Mouse (Mus musculus) heart, embryonic 16.5 days (tissue): ENCODE measurements at regions not wholly inside any gene's neighbourhood (a gene's known extent, or its start where the extent isn't known, plus 50 kb on each side); places are given as distances from the start of the nearest gene placed in this dataset.
"Not testable (repeated sequence)": the region's sequence is repeated elsewhere in the genome, so short reads cannot be mapped to it uniquely, and the experiment has no call there.

Source experiments
- ATAC-seq: fragments of 200-750 bp; cut with Nextera tagmentation; replicated peaks from 2 replicates; pipeline ENCODE4 v1.8.0; 2017; ENCODE audit warnings: moderate number of reproducible peaks; ENCODE audit not compliant: insufficient read depth, low FRiP score; ENCODE audit errors: extremely low read depth
- H3K27ac ChIP-seq: fragments of 300-500 bp; sonication (generic); 2 replicates; pipeline ENCODE4 v1.5.1; 2014; ENCODE audit warnings: mild to moderate bottlenecking, low read length, control low read depth, moderate library complexity
- H3K27me3 ChIP-seq: fragments of 300-500 bp; sonication (generic); 2 replicates; pipeline ENCODE4 v1.6.1; 2014; ENCODE audit warnings: low read length, mixed read lengths; ENCODE audit not compliant: control insufficient read depth, insufficient read depth
- H3K36me3 ChIP-seq: fragments of 300-500 bp; sonication (generic); 2 replicates; pipeline ENCODE4 v1.6.1; 2014; ENCODE audit not compliant: control insufficient read depth, insufficient read depth
- H3K4me1 ChIP-seq: fragments of 300-500 bp; sonication (generic); 2 replicates; pipeline ENCODE4 v1.6.1; 2014; ENCODE audit warnings: low read length, mixed read lengths; ENCODE audit not compliant: control insufficient read depth, insufficient read depth
- H3K4me2 ChIP-seq: fragments of 300-500 bp; sonication (generic); 2 replicates; pipeline ENCODE4 v1.6.1; 2014; ENCODE audit warnings: low read depth, mild to moderate bottlenecking, control low read depth, low read length
- H3K4me3 ChIP-seq: fragments of 300-500 bp; sonication (generic); 2 replicates; pipeline ENCODE4 v1.5.1; 2014; ENCODE audit warnings: mild to moderate bottlenecking, control low read depth, low read length
- H3K9ac ChIP-seq: fragments of 300-500 bp; sonication (generic); 2 replicates; pipeline ENCODE4 v1.6.1; 2014; ENCODE audit warnings: low read length, control low read depth
- H3K9me3 ChIP-seq: fragments of 300-500 bp; sonication (generic); replicated peaks from 2 replicates; pipeline ENCODE4 v1.6.1; 2016; ENCODE audit warnings: low read length; ENCODE audit not compliant: control insufficient read depth
- WGBS: fragments of 180-500 bp; shearing (Covaris S2); extraction: QIAGEN DNeasy Blood & Tissue Kit; methylation state at CpG from one replicate; pipeline ENCODE4 v1.1.7; 2014; 5-methylcytosine and 5-hydroxymethylcytosine counted together

DNA sequence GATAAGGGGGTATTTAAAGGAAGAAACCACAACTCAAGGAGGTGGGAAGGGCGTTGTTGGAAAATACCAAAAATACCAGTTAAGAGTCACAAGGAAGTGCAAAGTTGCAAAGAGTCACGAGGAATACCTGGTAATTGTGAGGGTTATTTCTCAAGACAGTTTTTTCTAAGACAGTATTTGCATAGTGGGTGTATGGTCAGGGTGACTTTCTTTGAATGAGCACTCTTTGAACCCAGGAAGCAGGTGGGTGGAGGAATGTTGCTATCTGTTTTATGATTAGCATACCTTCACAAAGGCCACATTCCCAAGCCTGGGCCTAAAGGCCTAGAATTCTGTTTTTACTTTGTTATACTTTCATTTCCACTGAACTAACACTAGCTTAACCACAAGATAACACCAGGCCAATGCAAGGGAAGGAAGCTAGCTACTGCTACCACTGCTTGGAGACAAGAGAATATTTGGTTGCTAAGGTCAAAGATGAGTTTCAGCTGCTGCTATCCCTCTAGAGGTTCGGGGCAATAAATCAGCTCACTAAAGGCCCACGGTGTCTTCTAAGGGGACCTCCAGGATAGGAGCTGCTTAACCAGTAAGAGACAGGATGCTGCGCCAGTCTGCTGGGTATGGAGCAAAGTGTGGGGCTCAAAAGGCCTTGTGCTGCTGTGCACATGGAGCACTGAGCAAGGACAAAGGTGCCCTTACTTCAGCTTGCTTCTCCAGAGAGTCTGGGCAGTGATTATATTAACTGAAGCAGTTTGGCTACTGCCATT lies 133.6 kb downstream of the Ptpn20 start:
- not testable (repeated sequence) for H3K4me1 ChIP-seq, H3K36me3 ChIP-seq, H3K9ac ChIP-seq, H3K4me3 ChIP-seq, H3K4me2 ChIP-seq, H3K27me3 ChIP-seq, H3K9me3 ChIP-seq, ATAC-seq, H3K27ac ChIP-seq
- 76% methylated on average over 5 of the region's 5 CpGs for WGBS

- no peak for ATAC-seq
- no peak overlapping the region for H3K4me2 ChIP-seq
- 76% methylated on average over 10 of the region's 10 CpGs for WGBS
Observed at GRCm38 (mm10) chr14:33726500-33726899, 137.5 kb downstream of the Ptpn20 start.

DNA sequence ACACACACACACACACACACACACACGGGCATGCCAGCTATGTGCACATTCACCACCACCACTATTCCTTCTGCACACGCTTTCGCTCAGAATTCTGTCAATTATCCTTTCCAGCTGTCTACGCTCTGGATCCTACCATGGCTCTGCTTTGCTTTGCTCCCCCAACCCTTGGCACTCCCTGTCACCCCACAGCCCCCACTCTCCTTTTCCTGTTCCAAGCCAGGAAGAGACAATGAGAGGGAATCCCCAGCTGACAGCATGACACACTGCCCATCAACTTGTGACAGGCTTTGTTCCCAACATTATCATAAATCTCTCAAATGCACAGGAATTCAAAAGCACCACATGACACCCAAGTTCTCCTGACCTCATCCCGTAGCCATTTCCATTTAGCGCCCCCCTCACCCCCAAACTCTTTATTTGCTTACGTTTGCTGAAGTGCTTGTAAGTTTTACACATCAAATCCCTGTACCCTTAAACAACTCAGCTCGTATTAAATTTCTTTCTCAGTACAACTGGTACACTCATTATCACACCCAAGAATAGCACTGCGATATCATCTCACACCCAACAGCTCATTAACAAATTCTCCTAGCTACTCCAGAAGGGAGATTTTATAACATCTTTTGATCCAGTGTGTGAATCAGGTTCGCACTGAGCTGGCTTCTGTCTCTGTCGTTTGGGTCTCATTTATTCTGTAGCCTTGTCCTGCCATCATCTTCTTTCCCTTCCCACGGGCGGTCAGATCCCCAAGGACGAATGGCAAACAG lies 140.3 kb downstream of the Ptpn20 start:
- Histone ChIP-seq H3K9ac (no peak overlapping the region), H3K4me3 (no peak overlapping the region), H3K27ac (no peak overlapping the region), H3K36me3 (no peaks in the 10 kb centered on the region), H3K4me1 (peaks cover 3% of the 10 kb centered on the region; the same call in 1 of the 2 replicates), H3K27me3 (no peaks in the 10 kb centered on the region), H3K9me3 (no peaks in the 10 kb centered on the region), H3K4me2 (no peak overlapping the region)
- 70% methylated on average over 14 of the region's 14 CpGs for WGBS
- ATAC-seq, result no peak

More at GRCm38 (mm10) chr14:33726500-33726899, 137.5 kb downstream of the Ptpn20 start:
- Histone ChIP-seq H3K4me3 (no peak overlapping the region), H3K4me1 (peaks cover 3% of the 10 kb centered on the region; the same call in 1 of the 2 replicates), H3K9me3 (no peaks in the 10 kb centered on the region), H3K27ac (no peak overlapping the region), H3K36me3 (no peaks in the 10 kb centered on the region), H3K9ac (no peak overlapping the region), H3K27me3 (no peaks in the 10 kb centered on the region)

- Histone ChIP-seq H3K27ac (no peak overlapping the region), H3K9me3 (no peaks in the 10 kb centered on the region), H3K4me1 (peaks cover 3% of the 10 kb centered on the region; the same call in 1 of the 2 replicates), H3K4me2 (no peak overlapping the region), H3K36me3 (no peaks in the 10 kb centered on the region), H3K27me3 (no peaks in the 10 kb centered on the region), H3K4me3 (no peak overlapping the region), H3K9ac (no peak overlapping the region)
- ATAC-seq, result no peak
- 58% methylated on average over 5 of the region's 5 CpGs for WGBS
Observed at GRCm38 (mm10) chr14:33732698-33733097, 143.7 kb downstream of the Ptpn20 start.

DNA sequence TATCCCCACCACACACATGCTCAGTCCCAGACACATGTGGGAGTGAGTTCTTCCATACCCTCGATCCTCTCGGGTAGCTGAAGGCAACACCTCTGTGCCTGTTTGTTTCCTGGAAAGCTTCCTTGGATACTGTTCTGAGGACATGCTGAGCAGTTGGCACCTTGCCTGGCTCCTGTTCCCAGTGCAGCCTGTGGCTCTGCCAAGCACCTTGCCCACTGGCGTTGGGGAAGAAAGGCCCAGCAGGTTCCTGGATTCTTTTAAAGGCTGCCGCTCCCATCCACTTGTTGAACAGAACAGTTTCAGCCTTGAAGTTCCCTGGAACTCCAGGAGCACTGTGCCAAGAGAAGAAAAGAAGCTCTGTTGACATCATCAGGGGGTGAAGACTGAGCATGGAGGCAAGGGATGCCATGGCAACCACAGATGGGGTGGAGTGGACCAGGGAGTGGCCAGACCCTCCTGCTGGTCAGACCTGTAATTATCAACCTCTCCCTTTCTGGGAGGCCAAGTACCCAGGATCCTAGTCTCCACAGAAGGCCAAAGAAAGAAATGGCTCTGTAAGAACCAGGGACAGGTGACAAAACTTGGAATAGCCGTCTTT lies 145.5 kb downstream of the Ptpn20 start:
- 67% methylated on average over 5 of the region's 5 CpGs for WGBS
- Histone ChIP-seq H3K36me3 (no peaks in the 10 kb centered on the region), H3K4me3 (no peak overlapping the region), H3K27me3 (no peaks in the 10 kb centered on the region), H3K4me2 (no peak overlapping the region), H3K9ac (no peak overlapping the region), H3K27ac (no peak overlapping the region), H3K9me3 (no peaks in the 10 kb centered on the region), H3K4me1 (no peaks in the 10 kb centered on the region)
- no peak for ATAC-seq

DNA sequence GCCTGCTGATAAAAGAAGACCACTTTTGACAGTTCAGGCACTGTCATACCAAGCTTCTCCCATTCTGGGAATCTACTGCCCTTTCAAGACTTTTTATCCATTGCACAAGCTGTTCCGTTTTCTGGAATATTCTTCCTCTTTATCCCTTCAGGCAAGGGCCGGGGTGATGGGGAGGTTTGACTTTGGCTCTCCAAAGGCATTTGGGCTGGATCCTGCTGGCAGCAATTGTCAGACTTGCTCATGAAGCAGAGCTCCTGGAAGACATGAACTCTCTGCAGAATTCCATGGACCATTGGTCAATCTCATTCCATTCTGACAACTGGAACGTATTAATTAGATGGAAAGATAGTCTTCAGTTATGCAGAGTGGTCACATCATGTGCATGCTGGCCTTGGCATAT lies 146.6 kb downstream of the Ptpn20 start:
- Histone ChIP-seq H3K27me3 (no peaks in the 10 kb centered on the region), H3K27ac (no peak overlapping the region), H3K4me2 (no peak overlapping the region), H3K36me3 (no peaks in the 10 kb centered on the region), H3K9me3 (no peaks in the 10 kb centered on the region), H3K4me1 (no peaks in the 10 kb centered on the region), H3K9ac (no peak overlapping the region), H3K4me3 (no peak overlapping the region)
- no peak for ATAC-seq
- WGBS, result 76% methylated on average over 3 of the region's 3 CpGs

GRCm38 (mm10) chr14:33746181-33746580 lies 157.2 kb downstream of the Ptpn20 start:
- Histone ChIP-seq H3K4me2 (no peak overlapping the region), H3K36me3 (no peaks in the 10 kb centered on the region), H3K9ac (no peak overlapping the region), H3K4me3 (no peak overlapping the region), H3K9me3 (no peaks in the 10 kb centered on the region), H3K27ac (no peak overlapping the region), H3K4me1 (no peaks in the 10 kb centered on the region), H3K27me3 (no peaks in the 10 kb centered on the region)
- no peak for ATAC-seq
- 73% methylated on average over 4 of the region's 4 CpGs for WGBS

- H3K27me3 ChIP-seq, result no peaks in the 10 kb centered on the region
- no peaks in the 10 kb centered on the region; the same call in 1 of the 2 replicates for H3K9me3 ChIP-seq
- no peaks in the 10 kb centered on the region for H3K36me3 ChIP-seq
- ATAC-seq, result no peak
- H3K27ac ChIP-seq, result no peak overlapping the region
- H3K9ac ChIP-seq, result no peak overlapping the region
- H3K4me1 ChIP-seq, result no peaks in the 10 kb centered on the region
- H3K4me3 ChIP-seq, result no peak overlapping the region
- no peak overlapping the region for H3K4me2 ChIP-seq
- 62% methylated on average over 7 of the region's 7 CpGs for WGBS
Observed at GRCm38 (mm10) chr14:33759656-33760055, 163.7 kb upstream of the Gdf10 start.

GRCm38 (mm10) chr14:33763641-33764046 lies 159.7 kb upstream of the Gdf10 start:
- no peak for ATAC-seq
- Histone ChIP-seq H3K27me3 (no peaks in the 10 kb centered on the region), H3K4me3 (no peak overlapping the region), H3K9me3 (no peaks in the 10 kb centered on the region), H3K4me2 (no peak overlapping the region), H3K27ac (no peak overlapping the region), H3K9ac (no peak overlapping the region), H3K36me3 (no peaks in the 10 kb centered on the region), H3K4me1 (no peaks in the 10 kb centered on the region)
- 56% methylated on average over 3 of the region's 3 CpGs for WGBS
